Mouse (Mus musculus): ENCODE results near the gene Ect2.

GRCm38 (mm10) chr3:27073884-27074283 lies 79.8 kb downstream of the Ect2 start:
- no peak for TF ChIP-seq CTCF (IDR thresholded peaks at IDR 0.05; ENCODE audit: borderline replicate concordance, extremely low read depth, insufficient read depth, insufficient read length)
- TF ChIP-seq POLR2A (IDR thresholded peaks at IDR 0.05; ENCODE audit: borderline replicate concordance, extremely low read depth, insufficient read depth, insufficient read length, poor library complexity, severe bottlenecking) = no peak
